Mouse (Mus musculus): Measurements from ENCODE around the gene Dpf2. TPM values are rescaled to one million over a fixed set of nuclear protein-coding genes. Genes with fewer than 3 reads are reported as not detected.

The Dpf2 gene
- 56.7 and 60.0 TPM in 2 replicates for polyA plus RNA-seq (2015; fragmentation: Nextera tagmentation; extraction: Ambion mirVana)

DNA sequence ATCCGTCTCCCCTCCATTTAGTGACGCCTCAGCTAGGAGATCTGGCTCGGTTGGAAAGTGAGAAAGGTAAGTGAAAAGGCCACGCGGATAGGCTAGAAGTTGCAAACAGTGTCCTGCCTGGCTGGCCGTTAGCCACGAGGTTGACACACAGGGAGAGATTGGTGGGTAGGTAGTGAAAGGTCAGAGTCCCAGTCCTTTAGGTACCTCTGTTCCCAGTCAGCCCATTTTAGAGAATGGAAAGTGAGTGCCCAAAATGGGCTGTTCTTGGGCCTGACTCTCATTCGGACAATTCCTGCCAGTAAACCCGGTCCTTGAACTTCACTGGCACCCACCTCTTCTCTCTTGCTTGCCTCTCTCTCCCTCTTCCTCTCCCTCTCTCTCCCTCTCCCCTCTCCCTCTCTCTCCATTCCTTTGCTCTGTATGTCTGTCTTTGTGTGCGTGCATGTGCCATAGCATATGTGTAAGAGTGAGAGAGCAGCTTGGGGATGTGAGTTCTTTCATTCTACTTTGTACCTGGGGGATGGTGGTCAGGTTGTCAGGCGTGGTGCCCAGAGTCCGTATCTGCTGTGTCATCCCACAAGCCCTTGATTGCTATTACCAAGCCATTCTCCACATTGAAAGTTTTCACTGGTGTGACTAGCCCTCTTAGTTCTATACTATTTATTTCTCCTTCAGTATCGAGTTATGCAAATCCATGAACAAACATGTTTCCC lies at the start of gene Dpf2:
Dpf2 (minus strand) TSS at position 4 of the 713 bp plus-strand sequence.
- peak within 1 kb of the TSS; percentile 99 for H3K9ac ChIP-seq
- H3K4me2 ChIP-seq = peak within 1 kb of the TSS; percentile 89
- ATAC-seq (ENCODE audit: low read depth) = peak; percentile 54
- DNase-seq = peak; percentile 42
- H3K36me3 ChIP-seq = peaks cover 36% of the 10 kb centered on the region
- peak within 1 kb of the TSS; percentile 92 for H3K27ac ChIP-seq
- peak within 1 kb of the TSS; percentile 96 for H3K4me3 ChIP-seq (replicated peaks)
- no peaks in the 10 kb centered on the region for H3K27me3 ChIP-seq
- 5% methylated on average over 13 of the region's 13 CpGs for WGBS (ENCODE audit: insufficient replicate concordance)
- H3K4me1 ChIP-seq (replicated peaks) = peaks cover 57% of the 10 kb centered on the region
- no peaks in the 10 kb centered on the region for H3K9me3 ChIP-seq (replicated peaks)

DNA sequence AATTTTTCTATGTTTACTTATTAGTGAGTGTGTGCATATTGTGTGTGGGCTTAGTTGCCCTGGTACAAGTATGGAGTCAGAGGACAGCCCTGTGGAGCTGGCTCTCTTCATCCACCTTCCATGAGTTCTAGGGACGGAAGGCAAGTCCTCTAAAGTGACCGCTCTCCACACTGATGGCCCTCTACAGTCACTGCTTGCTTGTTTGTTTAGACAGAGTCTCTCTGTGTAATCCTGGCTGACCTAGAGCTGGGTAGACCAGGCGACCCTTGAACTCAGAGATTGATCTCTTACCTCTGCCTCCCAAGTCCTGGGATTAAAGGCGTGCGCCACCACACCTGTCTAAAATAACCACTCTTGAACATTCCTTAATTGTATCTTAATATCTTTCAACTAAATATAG lies 44.6 kb upstream of the Dpf2 start:
- ATAC-seq (ENCODE audit: low read depth) = 0 out of 2 replicates have a peak, but pooled peaks have one; percentile 46

DNA sequence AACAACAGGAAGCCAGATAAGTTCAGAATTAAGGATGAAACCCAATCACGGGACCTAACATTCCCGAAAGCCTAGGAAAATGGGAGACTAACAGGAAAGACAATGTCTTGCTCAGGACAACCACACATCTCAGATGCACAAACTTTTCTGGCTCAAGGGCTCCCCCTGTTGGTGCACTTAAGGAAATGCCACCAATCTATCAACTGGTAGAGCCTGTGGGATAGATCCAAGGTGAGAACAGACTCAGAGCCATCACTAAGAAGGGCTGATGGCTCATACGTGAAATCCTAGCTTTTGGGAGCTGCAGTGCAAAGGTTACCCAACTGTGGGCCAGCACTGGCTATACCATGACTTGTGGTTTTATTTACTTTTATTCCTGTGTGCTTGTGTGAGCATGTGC lies 43.9 kb upstream of the Dpf2 start:
- peak; percentile 54; the same call in 1 of the 2 replicates for ATAC-seq (ENCODE audit: low read depth)
- WGBS (ENCODE audit: insufficient replicate concordance) = 20% methylated on average over 3 of the region's 3 CpGs
- H3K4me1 ChIP-seq (replicated peaks) = peaks cover 48% of the 10 kb centered on the region
- no peak overlapping the region for H3K9ac ChIP-seq
- peak overlapping the region; percentile 50; the same call in 1 of the 2 replicates for H3K27ac ChIP-seq
- H3K36me3 ChIP-seq = peaks cover 97% of the 10 kb centered on the region
- H3K4me2 ChIP-seq = no peak overlapping the region
- H3K4me3 ChIP-seq (replicated peaks) = no peak overlapping the region
- H3K27me3 ChIP-seq = no peaks in the 10 kb centered on the region
- DNase-seq = peak; percentile 64
- H3K9me3 ChIP-seq (replicated peaks) = no peaks in the 10 kb centered on the region

More for the DNA sequence above, 44.6 kb upstream of the Dpf2 start:
- Histone ChIP-seq H3K4me3 (replicated peaks) (no peak overlapping the region), H3K9ac (no peak overlapping the region), H3K36me3 (peaks cover 93% of the 10 kb centered on the region), H3K9me3 (replicated peaks) (no peaks in the 10 kb centered on the region), H3K4me2 (no peak overlapping the region), H3K27ac (peak overlapping the region; percentile 50; the same call in 1 of the 2 replicates), H3K27me3 (no peaks in the 10 kb centered on the region), H3K4me1 (replicated peaks) (peaks cover 48% of the 10 kb centered on the region)
- no peak for DNase-seq
- WGBS (ENCODE audit: insufficient replicate concordance) = 76% methylated on average over 5 of the region's 5 CpGs

DNA sequence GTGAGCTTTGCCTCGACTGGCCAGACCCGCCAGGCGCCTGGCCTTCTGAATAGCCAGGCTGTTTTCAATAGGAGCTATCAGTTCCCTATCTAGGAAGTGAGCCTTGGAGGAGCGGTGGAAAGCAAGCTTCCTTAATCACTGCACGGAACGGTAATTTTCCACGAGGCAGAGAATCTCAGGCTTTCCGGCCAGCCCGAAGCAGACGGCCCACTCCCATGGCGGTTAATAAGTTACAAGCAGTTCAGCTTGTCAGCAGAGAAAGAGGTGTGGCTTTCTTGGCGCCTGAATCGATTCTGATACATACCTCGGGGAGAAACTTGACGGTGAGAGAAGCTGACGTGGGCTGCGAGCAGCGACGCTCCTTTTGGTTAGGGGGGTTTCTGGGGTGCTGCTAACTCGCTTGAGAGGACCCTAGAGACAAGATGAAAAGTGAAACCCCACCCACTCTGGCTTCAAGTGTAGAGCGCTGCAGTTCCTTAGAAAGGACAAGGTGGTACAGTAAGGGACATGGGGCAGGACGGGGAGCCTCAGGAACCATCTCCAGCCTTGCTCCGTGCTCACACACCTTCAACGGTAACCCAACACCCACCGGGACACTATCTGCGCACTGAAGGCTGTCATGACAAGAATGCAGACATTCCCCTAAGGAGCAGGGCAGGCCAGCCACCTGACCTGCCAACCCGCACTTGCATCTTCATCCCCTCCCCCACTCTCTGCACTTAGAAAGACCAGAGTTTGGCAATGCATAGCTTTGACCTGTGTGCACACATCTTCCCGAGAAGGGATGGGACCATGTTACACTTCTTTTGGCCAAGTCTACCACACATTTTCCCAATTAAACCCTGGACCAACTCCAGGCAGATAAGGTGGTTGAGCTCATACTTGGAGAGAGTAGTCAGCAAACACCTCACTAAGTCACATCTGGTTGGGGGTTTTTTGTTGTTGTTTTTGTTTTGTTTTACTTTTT lies 43.2 kb upstream of the Dpf2 start:
- H3K4me1 ChIP-seq (replicated peaks) = peaks cover 43% of the 10 kb centered on the region
- no peaks in the 10 kb centered on the region for H3K9me3 ChIP-seq (replicated peaks)
- no peaks in the 10 kb centered on the region for H3K27me3 ChIP-seq
- 0 out of 2 replicates have a peak overlapping the region, but pooled peaks have one; percentile 6 for H3K9ac ChIP-seq
- H3K4me3 ChIP-seq (replicated peaks) = no peak overlapping the region
- 80% methylated on average over 28 of the region's 28 CpGs for WGBS (ENCODE audit: insufficient replicate concordance)
- H3K36me3 ChIP-seq = peaks cover 97% of the 10 kb centered on the region
- H3K4me2 ChIP-seq = peak overlapping the region; percentile 35
- ATAC-seq (ENCODE audit: low read depth) (no peak), DNase-seq (no peak)
- H3K27ac ChIP-seq = peak overlapping the region; percentile 47; the same call in 1 of the 2 replicates

DNA sequence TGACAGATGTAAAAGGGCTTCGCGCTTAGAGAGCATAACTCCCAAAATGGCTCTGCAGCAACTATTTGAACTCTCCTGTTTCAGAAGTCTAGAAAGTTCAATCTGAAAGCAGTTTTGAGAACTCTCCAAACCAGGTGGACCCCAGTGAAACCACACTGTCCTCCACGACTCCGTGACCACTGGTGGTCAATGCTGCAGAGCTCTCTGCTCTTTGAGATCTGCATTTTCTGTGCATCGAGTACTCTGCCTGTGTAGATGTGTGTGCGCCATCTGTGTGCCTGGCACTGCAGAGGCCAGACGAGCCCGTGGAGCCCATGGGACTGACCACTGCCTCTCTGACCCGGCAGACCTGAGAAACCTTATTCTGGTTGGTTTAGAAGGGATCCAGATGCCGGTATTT lies 42.1 kb upstream of the Dpf2 start:
- WGBS (ENCODE audit: insufficient replicate concordance) = 89% methylated on average over 10 of the region's 10 CpGs
- H3K9ac ChIP-seq = no peak overlapping the region
- H3K4me2 ChIP-seq = no peak overlapping the region
- ATAC-seq (ENCODE audit: low read depth) = no peak
- no peak overlapping the region for H3K4me3 ChIP-seq (replicated peaks)
- H3K27me3 ChIP-seq = no peaks in the 10 kb centered on the region
- H3K36me3 ChIP-seq = peaks cover 97% of the 10 kb centered on the region
- H3K27ac ChIP-seq = no peak overlapping the region
- peaks cover 36% of the 10 kb centered on the region for H3K4me1 ChIP-seq (replicated peaks)
- no peak for DNase-seq
- no peaks in the 10 kb centered on the region for H3K9me3 ChIP-seq (replicated peaks)

DNA sequence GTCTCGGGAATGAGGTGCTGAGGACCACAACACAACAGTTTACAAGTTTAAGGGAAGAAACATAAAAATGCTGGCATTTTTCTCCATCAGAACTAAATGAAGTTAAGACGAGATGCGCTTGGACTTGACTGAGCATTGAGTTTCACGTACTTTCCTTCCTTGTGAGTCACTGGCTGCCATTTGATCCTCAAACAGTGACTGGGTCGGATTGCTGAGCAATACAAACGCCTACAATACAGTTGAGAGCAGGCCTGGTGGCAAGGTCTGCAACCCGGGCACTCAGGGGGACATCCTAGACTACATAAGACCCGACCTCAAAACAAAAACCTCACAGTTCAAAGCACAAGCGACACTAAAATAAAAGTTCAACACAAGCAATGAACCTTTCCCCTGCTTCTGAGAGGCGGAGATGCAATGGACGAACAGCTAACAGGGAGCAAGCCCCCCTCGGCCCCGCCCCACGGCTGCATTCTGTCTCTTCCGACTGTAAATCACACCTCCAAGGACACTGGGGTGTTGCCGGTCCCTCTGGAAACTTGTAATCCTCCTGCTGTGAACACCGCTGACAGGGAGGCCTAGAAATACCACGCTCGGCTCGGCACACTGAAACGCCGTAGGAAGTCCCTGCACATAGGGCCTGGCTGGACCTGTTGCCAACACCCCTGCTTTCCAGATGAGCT lies 41.4 kb upstream of the Dpf2 start:
- H3K27ac ChIP-seq = no peak overlapping the region
- peaks cover 36% of the 10 kb centered on the region for H3K4me1 ChIP-seq (replicated peaks)
- 90% methylated on average over 22 of the region's 22 CpGs for WGBS (ENCODE audit: insufficient replicate concordance)
- no peak overlapping the region for H3K4me2 ChIP-seq
- H3K27me3 ChIP-seq = no peaks in the 10 kb centered on the region
- peaks cover 97% of the 10 kb centered on the region for H3K36me3 ChIP-seq
- ATAC-seq (ENCODE audit: low read depth) (no peak), DNase-seq (no peak)
- no peak overlapping the region for H3K4me3 ChIP-seq (replicated peaks)
- no peaks in the 10 kb centered on the region for H3K9me3 ChIP-seq (replicated peaks)
- H3K9ac ChIP-seq = no peak overlapping the region

DNA sequence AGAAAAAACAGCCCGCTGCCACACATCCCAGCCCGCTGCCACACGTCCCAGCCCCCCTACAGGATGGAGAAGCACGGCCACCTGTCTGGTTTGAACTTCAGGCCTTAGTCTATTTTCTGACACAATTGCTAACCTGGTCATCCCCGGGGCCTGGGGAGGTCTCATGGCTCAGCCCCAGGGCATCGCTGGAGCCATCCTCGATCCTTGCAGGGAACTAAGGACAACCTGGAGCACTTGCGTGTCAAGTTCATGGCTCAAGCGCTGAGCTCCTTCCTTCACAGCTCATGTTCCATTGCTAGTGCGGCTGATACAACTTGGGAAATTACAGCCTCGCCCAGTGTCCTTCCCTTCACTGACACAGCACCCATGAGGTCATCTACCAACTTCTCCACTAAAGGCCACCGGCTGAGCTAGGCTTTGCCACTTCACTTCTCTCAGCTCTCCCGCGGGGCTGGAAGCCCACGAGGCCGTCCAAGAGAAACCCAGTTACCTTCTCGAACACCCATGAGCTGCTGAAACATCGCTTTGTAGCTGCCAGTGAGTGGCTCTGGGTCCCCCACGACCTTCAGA lies 40.5 kb upstream of the Dpf2 start:
- DNase-seq = no peak

DNA sequence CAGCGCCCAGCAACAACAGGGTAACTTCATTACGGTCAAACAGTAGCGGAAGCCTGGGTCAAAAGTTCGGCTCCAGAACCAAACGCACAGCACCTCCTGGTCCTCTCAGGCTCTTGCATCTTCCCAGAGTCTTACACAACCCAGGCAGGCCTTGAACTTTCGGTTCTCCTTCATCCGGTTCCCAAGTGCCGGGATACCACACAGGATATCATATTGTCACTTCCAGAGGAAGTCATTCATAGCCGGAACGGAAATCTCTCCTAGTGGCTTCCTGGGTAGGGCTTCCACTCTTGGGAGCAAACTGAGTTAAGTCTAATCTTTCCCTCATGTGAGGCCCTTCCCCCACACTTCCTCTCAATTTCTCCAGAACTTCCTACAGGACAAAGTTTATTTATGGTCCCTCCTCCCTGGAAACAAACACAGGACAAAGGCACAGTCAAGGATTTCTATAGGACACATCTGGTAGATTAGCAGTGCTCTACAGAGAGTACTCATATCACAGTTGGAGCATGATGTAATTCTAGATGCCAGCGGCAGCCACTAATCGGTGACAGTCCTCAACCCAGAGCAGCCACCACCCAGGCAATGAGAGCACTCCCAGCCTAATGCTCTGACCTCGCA lies 39.4 kb upstream of the Dpf2 start:
- Histone ChIP-seq H3K4me2 (no peak overlapping the region), H3K9ac (no peak overlapping the region), H3K4me1 (replicated peaks) (peaks cover 30% of the 10 kb centered on the region), H3K36me3 (peaks cover 99% of the 10 kb centered on the region), H3K27ac (peak overlapping the region; percentile 48; the same call in 1 of the 2 replicates), H3K27me3 (no peaks in the 10 kb centered on the region), H3K4me3 (replicated peaks) (no peak overlapping the region), H3K9me3 (replicated peaks) (no peaks in the 10 kb centered on the region)
- 71% methylated on average over 13 of the region's 13 CpGs for WGBS (ENCODE audit: insufficient replicate concordance)
- ATAC-seq (ENCODE audit: low read depth) (0 out of 2 replicates have a peak, but pooled peaks have one; percentile 32), DNase-seq (no peak)

More for the DNA sequence above, 40.5 kb upstream of the Dpf2 start:
- Histone ChIP-seq H3K4me1 (replicated peaks) (peaks cover 33% of the 10 kb centered on the region), H3K9ac (no peak overlapping the region), H3K4me2 (no peak overlapping the region), H3K36me3 (peaks cover 97% of the 10 kb centered on the region), H3K4me3 (replicated peaks) (no peak overlapping the region), H3K27ac (no peak overlapping the region), H3K9me3 (replicated peaks) (no peaks in the 10 kb centered on the region), H3K27me3 (no peaks in the 10 kb centered on the region)
- no peak for ATAC-seq (ENCODE audit: low read depth)
- 90% methylated on average over 19 of the region's 19 CpGs for WGBS (ENCODE audit: insufficient replicate concordance)

DNA sequence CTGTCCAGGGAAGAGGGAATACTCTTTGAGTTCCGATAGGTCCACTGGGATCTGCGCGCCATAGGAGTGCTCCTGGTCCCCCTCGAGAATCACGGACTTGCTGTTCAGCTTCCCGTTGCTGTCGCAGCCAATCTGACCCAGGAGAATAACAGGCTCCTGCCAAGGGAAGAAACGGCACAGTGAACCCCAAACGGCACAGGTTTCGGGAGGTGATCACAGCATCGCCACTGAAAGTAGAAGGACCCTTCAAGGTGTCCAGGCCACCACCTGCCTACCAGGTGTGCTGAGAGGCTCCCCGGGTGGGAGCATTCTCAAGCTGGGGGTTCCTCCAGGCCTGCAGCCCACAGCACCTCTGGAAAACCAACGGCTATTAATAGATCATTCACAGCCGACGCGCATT lies 38.8 kb upstream of the Dpf2 start:
- WGBS (ENCODE audit: insufficient replicate concordance) = 88% methylated on average over 16 of the region's 16 CpGs
- H3K36me3 ChIP-seq = peaks cover 100% of the 10 kb centered on the region
- no peak overlapping the region for H3K27ac ChIP-seq

DNA sequence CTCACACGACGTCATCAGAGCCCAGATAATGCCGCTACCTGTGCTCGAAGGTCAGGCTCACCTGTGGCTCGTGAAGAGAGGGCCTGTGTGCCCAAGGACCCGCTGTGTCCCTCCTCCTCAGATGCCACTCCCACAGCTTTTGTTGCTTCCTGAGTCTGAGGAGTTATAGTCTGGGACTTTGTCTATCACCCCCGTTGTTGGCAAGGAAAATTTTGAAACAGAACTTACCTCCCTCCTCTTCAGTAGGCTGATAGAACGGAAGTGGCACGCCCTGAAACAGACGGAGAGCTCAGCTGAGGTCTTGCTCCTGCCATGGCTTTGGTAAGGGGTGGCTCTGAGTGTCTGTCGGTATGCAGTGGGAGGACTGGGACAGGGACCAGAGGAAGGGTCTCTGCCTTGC lies 37.4 kb upstream of the Dpf2 start:
- H3K36me3 ChIP-seq = peaks cover 100% of the 10 kb centered on the region
- 88% methylated on average over 11 of the region's 11 CpGs for WGBS (ENCODE audit: insufficient replicate concordance)

More for the DNA sequence above, 38.8 kb upstream of the Dpf2 start:
- H3K4me1 ChIP-seq (replicated peaks) = peaks cover 25% of the 10 kb centered on the region
- H3K9ac ChIP-seq = no peak overlapping the region
- no peak overlapping the region for H3K4me2 ChIP-seq
- H3K9me3 ChIP-seq (replicated peaks) = no peaks in the 10 kb centered on the region
- 0 out of 2 replicates have a peak, but pooled peaks have one; percentile 3 for ATAC-seq (ENCODE audit: low read depth)
- no peak overlapping the region for H3K4me3 ChIP-seq (replicated peaks)
- no peak for DNase-seq
- H3K27me3 ChIP-seq = no peaks in the 10 kb centered on the region

More for the DNA sequence above, 37.4 kb upstream of the Dpf2 start:
- no peak overlapping the region for H3K4me2 ChIP-seq
- H3K4me3 ChIP-seq (replicated peaks) = no peak overlapping the region
- no peak overlapping the region for H3K27ac ChIP-seq
- H3K9me3 ChIP-seq (replicated peaks) = no peaks in the 10 kb centered on the region
- no peak for DNase-seq
- no peaks in the 10 kb centered on the region for H3K27me3 ChIP-seq
- no peak overlapping the region for H3K9ac ChIP-seq
- no peak for ATAC-seq (ENCODE audit: low read depth)
- H3K4me1 ChIP-seq (replicated peaks) = peaks cover 30% of the 10 kb centered on the region

Measured in liver, embryonic 13.5 days (tissue).